Mouse (Mus musculus) thymus, adult 2 months (tissue): ENCODE results near the gene Robo2.

Source experiments
- CTCF ChIP-seq: fragments of 200-500 bp; IDR thresholded peaks from 2 replicates; pipeline ENCODE4 v1.5.1; 2012; ENCODE audit warnings: mild to moderate bottlenecking, control low read depth, low read length, moderate library complexity, borderline replicate concordance; ENCODE audit not compliant: control insufficient read depth, poor library complexity, insufficient read depth; ENCODE audit errors: extremely low read depth
- POLR2A ChIP-seq: fragments of 200-500 bp; IDR thresholded peaks from 2 replicates; pipeline ENCODE4 v1.6.1; 2012; ENCODE audit warnings: mild to moderate bottlenecking, low read length, control low read depth, moderate library complexity; ENCODE audit not compliant: control insufficient read depth, poor library complexity, insufficient read depth; ENCODE audit errors: extremely low read depth

- no peak for TF ChIP-seq CTCF
- TF ChIP-seq POLR2A: no peak
These were observed 210.9 kb downstream of the Robo2 start for GRCm38 (mm10) chr16:74200705-74201104.
